Mouse (Mus musculus) C2C12 (cell line): Measurements from ENCODE around the gene Nos2. TPM values are rescaled to one million over a fixed set of nuclear protein-coding genes. Genes with fewer than 3 reads are reported as not detected.

Experiments used
- H3K27me3 ChIP-seq: one replicate; pipeline ENCODE4 v1.6.1; 2011; ENCODE audit not compliant: control insufficient read depth, insufficient read depth, insufficient read length
- H3K36me3 ChIP-seq: one replicate; pipeline ENCODE4 v1.6.1; 2011; ENCODE audit not compliant: control insufficient read depth, insufficient read depth
- H3K4me3 ChIP-seq: one replicate; pipeline ENCODE4 v1.5.1; 2011; ENCODE audit warnings: mild to moderate bottlenecking, control low read depth; ENCODE audit not compliant: poor library complexity, insufficient read depth, severe bottlenecking
- H3K79me2 ChIP-seq: one replicate; pipeline ENCODE4 v1.6.1; 2011; ENCODE audit not compliant: control insufficient read depth, insufficient read depth
- H3K79me3 ChIP-seq: one replicate; pipeline ENCODE4 v1.6.1; 2011; ENCODE audit warnings: low read depth, control low read depth
- H3ac ChIP-seq: one replicate; pipeline ENCODE3; 2011; ENCODE audit warnings: low read depth; ENCODE audit not compliant: control insufficient read depth, insufficient read length
- CEBPB ChIP-seq: IDR thresholded peaks from one replicate; pipeline ENCODE4 v1.6.1; 2011; ENCODE audit warnings: low read depth, mild to moderate bottlenecking, control low read depth, moderate library complexity
- CTCF ChIP-seq: IDR thresholded peaks from one replicate; pipeline ENCODE4 v1.5.1; 2011; ENCODE audit not compliant: control insufficient read depth, insufficient read depth, insufficient read length
- FOSL1 ChIP-seq: IDR thresholded peaks from one replicate; pipeline ENCODE4 v1.8.0; 2011; ENCODE audit warnings: mild to moderate bottlenecking, low read length; ENCODE audit not compliant: poor library complexity, insufficient read depth, severe bottlenecking
- MAX ChIP-seq: IDR thresholded peaks from one replicate; pipeline ENCODE4 v1.6.1; 2011; ENCODE audit warnings: mild to moderate bottlenecking, control low read depth
- MYOD1 ChIP-seq: IDR thresholded peaks from one replicate; pipeline ENCODE4 v1.6.1; 2011; ENCODE audit warnings: low read depth; ENCODE audit not compliant: control insufficient read depth, insufficient read length
- MYOG ChIP-seq: IDR thresholded peaks from one replicate; pipeline ENCODE4 v1.6.1; 2011; ENCODE audit not compliant: control insufficient read depth, insufficient read length; ENCODE audit errors: extremely low read depth
- USF1 ChIP-seq: IDR thresholded peaks from one replicate; pipeline ENCODE4 v1.6.1; 2011; ENCODE audit warnings: low read depth, mild to moderate bottlenecking, control low read depth, moderate library complexity
- polyA plus RNA-seq: library from polyadenylated mRNA; unstranded; fragments of >200 nt; fragmentation: generic; extraction: Trizol; gene quantifications from one replicate; pipeline ENCODE4 v1.2.1, GENCODE M21; 2012; ENCODE audit warnings: missing spikeins

Gene Nos2
- polyA plus RNA-seq, 1 experiment, result 0.02 TPM

GRCm38 (mm10) chr11:78971746-78972145 lies 51.2 kb downstream of the Nos2 start:
- H3K27me3 ChIP-seq, result no peaks in the 10 kb centered on the region
- H3ac ChIP-seq, result no peak overlapping the region
- H3K79me3 ChIP-seq, result no peaks in the 10 kb centered on the region
- TF ChIP-seq MYOG (no peak), USF1 (no peak), FOSL1 (no peak), MYOD1 (no peak), CEBPB (no peak)
- H3K36me3 ChIP-seq, result peaks cover 19% of the 10 kb centered on the region
- H3K79me2 ChIP-seq, result no peaks in the 10 kb centered on the region
- no peak overlapping the region for H3K4me3 ChIP-seq

DNA sequence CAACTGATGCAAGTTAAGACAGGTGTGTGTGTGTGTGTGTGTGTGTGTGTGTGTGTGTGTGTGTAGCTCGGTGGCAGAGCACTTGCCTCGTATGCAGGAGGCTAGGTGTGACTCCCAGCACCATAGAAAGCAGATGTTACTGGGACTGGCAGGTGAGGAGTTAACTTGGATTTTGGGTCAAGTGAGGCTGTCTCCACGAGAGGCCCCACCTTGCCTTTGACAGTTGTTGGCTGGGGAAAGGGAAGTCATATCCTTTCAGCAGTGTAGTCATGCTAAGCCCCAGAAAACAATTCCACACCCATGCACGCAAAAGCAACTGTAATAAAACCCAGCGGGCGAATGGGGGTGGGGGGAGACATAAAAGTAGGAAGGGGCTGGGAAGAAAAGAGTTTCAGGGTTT lies 51.7 kb downstream of the Nos2 start:
- no peaks in the 10 kb centered on the region for H3K27me3 ChIP-seq
- H3K79me3 ChIP-seq, result no peaks in the 10 kb centered on the region
- H3K79me2 ChIP-seq, result no peaks in the 10 kb centered on the region
- no peak overlapping the region for H3K4me3 ChIP-seq
- TF ChIP-seq MYOD1, result no peak
- no peak for TF ChIP-seq MAX
- TF ChIP-seq CTCF, result no peak
- TF ChIP-seq MYOG, result no peak
- TF ChIP-seq FOSL1, result no peak
- TF ChIP-seq CEBPB, result no peak
- no peak for TF ChIP-seq USF1
- no peak overlapping the region for H3ac ChIP-seq
- H3K36me3 ChIP-seq, result peaks cover 19% of the 10 kb centered on the region

DNA sequence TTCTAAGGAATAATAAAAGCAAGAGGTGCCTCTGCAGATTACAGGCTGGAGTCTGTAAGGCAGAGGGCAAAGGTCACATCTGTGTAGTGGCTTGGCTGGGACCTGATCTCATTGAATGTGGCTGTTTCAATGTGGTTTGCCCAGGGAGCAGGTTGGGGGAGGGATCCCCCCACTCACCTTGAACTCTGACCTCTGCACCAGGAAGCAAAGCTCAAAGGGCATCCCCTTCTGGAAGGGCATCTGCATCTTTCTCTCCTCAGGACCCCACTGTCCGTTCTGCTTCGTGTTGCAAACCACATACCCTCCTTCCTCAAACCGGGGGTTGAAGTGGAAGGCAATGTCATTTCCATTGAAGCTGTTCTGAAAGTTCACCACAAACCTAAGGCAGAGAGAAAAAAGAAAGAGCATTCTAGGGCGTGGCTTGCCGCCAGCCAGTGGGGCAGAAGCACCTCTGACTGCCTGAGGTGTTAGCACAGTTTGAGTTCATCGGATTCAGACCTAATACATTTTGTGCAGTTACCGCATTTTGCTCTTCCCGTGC lies 52.3 kb downstream of the Nos2 start:
- no peaks in the 10 kb centered on the region for H3K79me2 ChIP-seq
- no peak overlapping the region for H3K4me3 ChIP-seq
- TF ChIP-seq CEBPB (no peak), MYOD1 (no peak), MYOG (no peak), FOSL1 (no peak), CTCF (no peak), USF1 (no peak), MAX (no peak)
- no peaks in the 10 kb centered on the region for H3K27me3 ChIP-seq
- H3K36me3 ChIP-seq, result peaks cover 19% of the 10 kb centered on the region
- no peak overlapping the region for H3ac ChIP-seq
- no peaks in the 10 kb centered on the region for H3K79me3 ChIP-seq

DNA sequence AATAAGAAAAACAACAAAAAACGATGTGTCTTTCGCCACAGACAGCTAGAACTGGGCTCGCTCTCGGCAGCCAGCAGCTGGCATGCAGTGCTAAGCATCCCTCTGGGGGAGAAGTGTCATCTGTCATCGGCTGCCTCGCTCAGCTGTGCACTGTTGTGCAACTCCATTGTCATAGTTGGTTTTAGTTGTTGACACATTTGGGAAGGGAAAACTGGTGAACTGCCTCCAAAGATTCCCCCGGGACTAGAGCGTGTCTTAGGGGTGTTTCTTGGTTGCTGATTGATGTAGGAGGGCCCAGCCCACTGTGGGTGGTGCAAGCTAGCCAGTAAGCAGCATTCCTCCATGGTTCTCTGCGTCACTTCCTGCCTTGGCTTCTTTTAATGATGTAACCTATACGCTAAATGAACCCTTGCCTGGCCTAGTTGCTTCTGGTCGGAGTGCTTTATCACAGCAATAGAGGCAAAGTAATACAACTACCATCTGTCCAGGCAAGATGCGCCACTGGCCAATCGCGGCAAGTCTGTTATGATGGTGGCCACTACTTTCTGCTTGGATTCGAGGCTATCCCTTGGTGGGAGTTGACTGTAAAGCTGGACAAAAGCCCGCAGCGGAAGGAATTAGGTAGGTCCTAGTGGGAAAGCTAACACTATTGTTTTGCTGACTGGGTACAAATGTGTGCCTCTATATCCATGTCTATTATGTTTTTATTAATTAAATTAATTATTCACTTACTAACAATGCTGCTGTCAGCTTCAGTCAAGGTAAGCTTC lies 53.0 kb downstream of the Nos2 start:
- Histone ChIP-seq H3K79me2 (no peaks in the 10 kb centered on the region), H3ac (no peak overlapping the region), H3K79me3 (no peaks in the 10 kb centered on the region), H3K27me3 (no peaks in the 10 kb centered on the region), H3K36me3 (peaks cover 18% of the 10 kb centered on the region), H3K4me3 (no peak overlapping the region)
- TF ChIP-seq CEBPB (peak; percentile 85), FOSL1 (no peak)

DNA sequence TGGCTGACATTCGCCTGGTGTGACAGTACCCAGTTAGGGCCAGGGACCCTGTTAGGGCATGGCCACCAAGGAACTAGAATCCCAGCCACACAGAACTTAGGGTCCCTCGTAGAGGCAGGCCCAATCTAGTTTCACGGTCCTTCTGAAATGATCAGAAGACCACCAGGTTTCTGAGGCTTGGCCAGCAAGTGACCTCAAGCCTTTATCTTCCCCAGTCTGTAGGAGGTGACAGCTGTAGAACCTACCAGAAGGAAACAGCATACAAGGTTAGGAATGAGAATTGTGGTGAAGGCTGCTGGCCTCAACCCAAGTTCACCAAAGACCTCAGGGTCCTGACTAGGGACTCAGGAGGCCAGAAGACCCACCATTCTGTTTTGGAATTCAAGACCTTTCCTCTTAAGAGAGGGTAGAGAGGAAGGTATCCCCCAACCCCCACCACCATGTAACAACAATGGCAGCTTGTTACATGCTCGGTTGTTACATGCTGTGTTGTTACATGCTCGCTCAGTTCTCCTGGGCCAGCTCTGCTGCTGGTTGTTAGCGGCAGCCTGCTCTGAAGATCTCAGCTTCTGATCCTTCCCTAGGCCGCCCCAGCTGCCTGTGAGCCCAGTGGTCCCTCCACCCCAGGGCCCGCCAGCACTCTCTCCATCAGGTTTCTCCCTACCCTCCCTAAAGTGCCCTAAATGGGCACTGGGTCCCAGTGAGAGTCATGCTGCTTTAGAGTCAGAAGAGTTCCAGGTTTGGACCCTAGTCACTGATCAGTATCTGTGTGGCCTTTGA lies 56.3 kb downstream of the Nos2 start:
- Histone ChIP-seq H3K79me3 (no peaks in the 10 kb centered on the region), H3K79me2 (no peaks in the 10 kb centered on the region), H3K4me3 (no peak overlapping the region), H3K27me3 (no peaks in the 10 kb centered on the region), H3K36me3 (peaks cover 16% of the 10 kb centered on the region), H3ac (no peak overlapping the region)
- TF ChIP-seq USF1, result no peak

DNA sequence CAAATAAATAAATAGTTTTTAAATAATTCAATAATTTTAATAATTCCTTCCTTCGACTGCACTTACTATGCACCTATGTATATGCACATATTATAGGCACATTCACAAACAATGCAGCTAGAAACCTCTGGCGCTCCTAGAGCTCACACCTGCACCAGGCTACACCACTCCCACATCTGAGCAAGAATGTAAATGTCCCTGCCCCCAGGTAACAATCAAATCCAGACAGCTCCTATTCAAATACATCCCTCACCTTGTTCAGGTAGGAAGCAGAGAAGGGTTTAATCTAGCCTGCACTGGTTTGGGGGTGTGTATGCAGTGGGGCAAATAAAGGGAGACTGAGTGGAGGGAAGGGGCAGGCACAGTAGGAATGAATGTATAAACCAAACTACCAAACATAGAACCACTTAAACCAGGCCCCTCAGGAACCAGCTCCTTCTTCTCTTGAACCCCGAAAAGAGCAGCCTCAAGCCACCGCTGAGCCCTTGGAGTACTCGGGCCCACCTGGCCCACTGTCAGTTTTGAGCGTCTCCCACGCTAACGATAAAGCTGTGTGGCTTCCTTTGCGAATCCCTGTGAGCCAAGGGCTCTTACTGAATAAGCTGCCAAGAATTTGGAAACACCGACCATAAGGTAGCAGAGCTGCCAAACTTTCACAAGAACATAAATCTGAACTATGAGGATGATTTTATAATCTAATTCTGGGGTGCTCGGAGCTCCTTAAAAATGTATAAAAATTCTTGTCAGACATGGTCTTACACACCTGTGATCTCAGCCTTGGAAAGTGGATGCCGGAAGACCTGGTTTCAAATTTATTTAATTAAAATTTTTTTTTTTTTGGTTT lies 57.8 kb downstream of the Nos2 start:
- Histone ChIP-seq H3ac (no peak overlapping the region), H3K4me3 (no peak overlapping the region), H3K79me2 (no peaks in the 10 kb centered on the region), H3K36me3 (peaks cover 16% of the 10 kb centered on the region), H3K27me3 (no peaks in the 10 kb centered on the region), H3K79me3 (no peaks in the 10 kb centered on the region)
- TF ChIP-seq MYOG (no peak), CTCF (no peak), MAX (no peak), CEBPB (no peak), FOSL1 (no peak), USF1 (no peak), MYOD1 (no peak)
